Mouse (Mus musculus) brain, embryonic 18.5 days (tissue): ENCODE results near the gene Srm.

Experiments used
- DNase-seq: peaks from one replicate; pipeline ENCODE4 v3.0.0-alpha.2; 2012; ENCODE audit warnings: low read depth, low spot score

The Srm gene

GRCm38 (mm10) chr4:148601871-148602270 lies 10.6 kb downstream of the Srm start:
- no peak for DNase-seq

- no peak for DNase-seq
Measured at GRCm38 (mm10) chr4:148602357-148603120, 11.2 kb downstream of the Srm start, which contains the start of gene Masp2. Gene Masp2 (plus strand): TSS chr4:148602554.

- no peak for DNase-seq
Measured at GRCm38 (mm10) chr4:148603376-148604139, 12.3 kb downstream of the Srm start.

- DNase-seq: no peak
Measured at GRCm38 (mm10) chr4:148604141-148604540, 12.8 kb downstream of the Srm start.

- DNase-seq: no peak
Measured at GRCm38 (mm10) chr4:148604541-148605165, 13.3 kb downstream of the Srm start.

- no peak for DNase-seq
Measured at GRCm38 (mm10) chr4:148607758-148608157, 16.5 kb downstream of the Srm start.

- no peak for DNase-seq
Measured at GRCm38 (mm10) chr4:148609805-148610204, 18.5 kb downstream of the Srm start.

- no peak for DNase-seq
Measured at GRCm38 (mm10) chr4:148610631-148611364, 19.5 kb downstream of the Srm start.

- DNase-seq: no peak
Measured at GRCm38 (mm10) chr4:148612557-148612956, 21.3 kb downstream of the Srm start.

GRCm38 (mm10) chr4:148613738-148614137 lies 22.4 kb downstream of the Srm start:
- no peak for DNase-seq

- no peak for DNase-seq
Measured at GRCm38 (mm10) chr4:148619805-148620204, 28.5 kb downstream of the Srm start.

- DNase-seq: no peak
Measured at GRCm38 (mm10) chr4:148620718-148621117, 29.4 kb downstream of the Srm start.

GRCm38 (mm10) chr4:148622485-148622884 lies 31.2 kb downstream of the Srm start:
- DNase-seq: no peak

GRCm38 (mm10) chr4:148623609-148624008 lies 32.3 kb downstream of the Srm start:
- no peak for DNase-seq

- no peak for DNase-seq
Measured at GRCm38 (mm10) chr4:148625010-148625409, 33.7 kb downstream of the Srm start.

GRCm38 (mm10) chr4:148625756-148626622 lies 34.7 kb downstream of the Srm start:
- no peak for DNase-seq

GRCm38 (mm10) chr4:148626623-148627185 lies 35.4 kb downstream of the Srm start, which contains the start of gene Tardbp:
Gene Tardbp (minus strand): TSS chr4:148627019.
- DNase-seq: peak; percentile 84

GRCm38 (mm10) chr4:148627246-148627645 lies 35.9 kb downstream of the Srm start:
- no peak for DNase-seq

GRCm38 (mm10) chr4:148632013-148632692 lies 40.9 kb downstream of the Srm start:
- DNase-seq: no peak
